Mouse (Mus musculus) liver, embryonic 14 days (tissue): ENCODE results near the gene Tlr12. TPM values are rescaled to one million over a fixed set of nuclear protein-coding genes. Genes with fewer than 3 reads are reported as not detected.

Experiments
- polyA plus RNA-seq: library from polyadenylated mRNA; depleted of rRNA; stranded (reverse); fragments of >200 nt; gene quantifications from 2 replicates; pipeline ENCODE4 v1.2.3, GENCODE M21; 2012; rRNA removed

The Tlr12 gene
- polyA plus RNA-seq: 0.67 and 0.76 TPM in 2 replicates

DNA sequence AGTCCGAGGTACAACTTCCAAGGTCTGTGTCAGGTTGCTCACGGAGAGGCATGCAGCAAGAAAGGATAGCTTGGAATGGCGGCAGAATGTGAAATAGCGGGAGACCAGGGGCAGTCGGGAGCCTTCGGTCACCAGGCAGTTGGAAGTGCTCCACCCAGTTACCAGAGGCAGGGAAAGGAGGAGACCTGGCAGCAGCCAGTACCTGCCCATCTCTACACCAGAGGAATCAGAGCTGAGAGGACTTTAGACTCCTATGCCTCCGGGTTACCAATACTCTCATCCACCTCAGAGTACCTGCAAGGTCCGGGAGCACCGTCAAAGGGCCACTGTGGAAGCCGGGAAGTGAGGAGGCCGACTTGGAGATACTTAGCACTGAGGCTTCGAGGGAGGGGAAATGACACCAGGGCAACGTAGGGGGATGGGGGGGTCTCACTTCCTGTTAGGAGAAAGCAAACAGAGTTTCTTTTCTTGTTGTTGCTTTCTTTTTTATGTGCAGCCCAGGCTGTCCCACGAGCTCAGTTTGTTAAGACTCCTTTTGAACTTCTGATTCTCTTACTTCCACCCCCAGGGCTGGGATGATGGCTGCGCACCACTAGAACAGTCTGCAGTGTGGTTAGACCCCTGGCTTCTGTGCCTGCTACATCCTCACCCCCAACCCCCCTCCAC is at the start of gene Tlr12:
Tlr12 (minus strand) TSS at position 374 of the 666 bp plus-strand sequence.

DNA sequence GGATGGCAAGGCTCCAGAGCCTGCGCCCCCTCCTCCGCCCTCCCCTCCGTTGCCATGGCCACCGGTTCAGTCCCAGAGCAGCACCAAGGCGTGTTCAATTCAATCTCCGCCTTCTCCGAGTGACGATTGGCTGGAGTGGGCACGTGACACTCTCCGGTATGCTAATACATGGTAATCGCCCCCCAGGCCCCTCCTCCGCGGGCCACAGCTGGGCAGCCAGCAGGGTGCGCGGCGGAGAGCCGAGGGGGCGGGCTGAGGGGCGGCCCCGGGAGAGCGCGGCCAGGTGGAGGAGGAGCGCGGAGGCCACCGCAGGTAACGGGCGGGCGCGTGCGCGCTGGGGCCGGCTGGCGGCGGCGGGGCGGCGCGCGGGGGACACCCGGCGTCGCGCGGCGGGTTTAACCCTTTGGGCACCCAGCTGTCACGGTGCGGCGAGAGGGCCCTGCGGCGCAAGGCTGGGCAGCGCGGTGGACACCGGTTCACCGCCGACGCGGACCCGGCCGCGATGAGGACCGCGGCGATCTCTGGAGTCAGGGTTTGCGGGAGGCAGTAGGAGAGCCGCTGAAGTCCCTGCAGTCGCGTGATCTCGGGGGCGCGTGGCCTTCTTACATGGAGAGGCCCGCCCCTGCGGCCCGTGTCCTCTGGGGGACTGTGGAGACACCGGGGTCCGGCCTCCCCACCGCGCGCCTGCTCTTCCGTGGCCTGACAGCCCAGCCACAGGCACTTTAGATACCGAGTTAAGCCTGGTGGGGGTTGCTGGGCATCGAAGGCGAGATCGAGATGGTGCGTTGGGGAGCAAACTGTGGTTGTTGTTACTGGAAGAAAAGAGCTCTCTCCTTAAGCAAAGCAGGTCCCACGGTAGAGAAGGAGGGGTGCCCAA is 36.3 kb upstream of the Tlr12 start, which contains the start of gene Phc2:
Phc2 (plus strand) TSS at position 198 of the 877 bp plus-strand sequence.

DNA sequence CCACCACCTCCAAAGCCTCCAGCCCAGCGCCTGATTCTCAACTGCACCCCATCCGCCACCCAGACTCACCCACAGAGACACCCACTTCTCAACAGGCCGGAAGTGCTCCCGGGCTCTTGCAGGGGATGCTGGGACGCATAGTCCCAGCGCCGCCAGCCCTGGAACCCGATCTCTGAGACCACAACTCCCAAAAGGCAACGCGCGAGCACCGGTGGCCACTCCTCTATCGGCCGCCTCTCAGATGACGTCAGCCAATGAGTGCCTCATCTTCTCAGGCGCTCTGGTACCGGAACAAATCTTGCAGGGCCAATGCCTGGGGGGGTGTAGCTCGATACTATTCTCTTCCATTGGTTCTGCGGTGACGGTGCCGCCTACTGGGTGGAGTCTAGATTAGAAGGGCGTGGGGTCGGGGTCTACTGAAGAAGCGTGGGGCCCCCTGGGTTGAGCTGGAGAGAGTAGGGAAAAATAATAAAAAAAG is 8.5 kb downstream of the Tlr12 start, which contains the start of gene Zscan20:
Zscan20 (minus strand) TSS at position 174 of the 478 bp plus-strand sequence.

Other genes with a start within 250 kb of the Tlr12 start
- 0.61 and 0.63 TPM in 2 replicates for gene Zscan20, start 8.5 kb downstream of the Tlr12 start, polyA plus RNA-seq
- 14.5 and 17.4 TPM in 2 replicates for gene Phc2, start 36.1 kb upstream of the Tlr12 start, polyA plus RNA-seq
- 0.03 and 0.08 TPM in 2 replicates for gene A3galt2, start 136.7 kb upstream of the Tlr12 start, polyA plus RNA-seq
- 6.2 and 7.6 TPM in 2 replicates for gene Zfp362, start 187.4 kb upstream of the Tlr12 start, polyA plus RNA-seq